Mouse (Mus musculus) embryonic facial prominence, embryonic 15.5 days (tissue): ENCODE data around the gene Arl4c. TPM values are rescaled to one million over a fixed set of nuclear protein-coding genes. Genes with fewer than 3 reads are reported as not detected.
"Not testable (repeated sequence)": the region's sequence is repeated elsewhere in the genome, so short reads cannot be mapped to it uniquely, and the experiment has no call there.

Experiments
- ATAC-seq: fragments of 200-750 bp; cut with Nextera tagmentation; 2 replicates; pipeline ENCODE4 v1.8.0; 2017; ENCODE audit warnings: low read depth, moderate TSS enrichment; ENCODE audit not compliant: insufficient number of reproducible peaks, low FRiP score, low TSS enrichment
- H3K27ac ChIP-seq: fragments of 300-500 bp; sonication (generic); replicated peaks from 2 replicates; pipeline ENCODE4 v1.5.1; 2015; ENCODE audit warnings: mild to moderate bottlenecking, inconsistent platforms
- H3K27me3 ChIP-seq: fragments of 300-500 bp; sonication (generic); 2 replicates; pipeline ENCODE4 v1.6.1; 2015; ENCODE audit warnings: inconsistent platforms
- H3K36me3 ChIP-seq: fragments of 300-500 bp; sonication (generic); 2 replicates; pipeline ENCODE4 v1.6.1; 2015; ENCODE audit warnings: mild to moderate bottlenecking, inconsistent platforms
- H3K4me1 ChIP-seq: fragments of 300-500 bp; sonication (generic); 2 replicates; pipeline ENCODE4 v1.6.1; 2015; ENCODE audit warnings: inconsistent platforms
- H3K4me2 ChIP-seq: fragments of 300-500 bp; sonication (generic); replicated peaks from 2 replicates; pipeline ENCODE4 v1.6.1; 2015; ENCODE audit warnings: mild to moderate bottlenecking, inconsistent platforms
- H3K4me3 ChIP-seq: fragments of 300-500 bp; sonication (generic); replicated peaks from 2 replicates; pipeline ENCODE4 v1.5.1; 2015; ENCODE audit warnings: mild to moderate bottlenecking, inconsistent platforms
- H3K9ac ChIP-seq: fragments of 300-500 bp; sonication (generic); 2 replicates; pipeline ENCODE4 v1.6.1; 2015; ENCODE audit warnings: inconsistent platforms
- H3K9me3 ChIP-seq: fragments of 300-500 bp; sonication (generic); replicated peaks from 2 replicates; pipeline ENCODE4 v1.6.1; 2016; ENCODE audit warnings: inconsistent platforms
- WGBS: fragments of 180-500 bp; shearing (Covaris S2); methylation state at CpG from one replicate; pipeline ENCODE4 v1.1.7; 2015; 5-methylcytosine and 5-hydroxymethylcytosine counted together
- polyA plus RNA-seq: library from polyadenylated mRNA; unstranded; fragments of >200 nt; fragmentation: Nextera tagmentation; extraction: Ambion mirVana; gene quantifications from 2 replicates; pipeline ENCODE4 v1.2.1, GENCODE M21; 2015

The Arl4c gene
- polyA plus RNA-seq, 1 experiment from 2014 or later = 11.2 TPM

GRCm38 (mm10) chr1:88641194-88641593 is 60.8 kb downstream of the Arl4c start:
- ATAC-seq = no peak
- Histone ChIP-seq H3K4me2 (no peak overlapping the region), H3K9ac (no peak overlapping the region), H3K27ac (no peak overlapping the region), H3K9me3 (no peaks in the 10 kb centered on the region), H3K27me3 (no peaks in the 10 kb centered on the region), H3K4me3 (no peak overlapping the region), H3K36me3 (no peaks in the 10 kb centered on the region), H3K4me1 (peaks cover 10% of the 10 kb centered on the region)
- 88% methylated on average over 3 of the region's 3 CpGs for WGBS

GRCm38 (mm10) chr1:88639432-88640281 is 62.4 kb downstream of the Arl4c start:
- H3K9ac ChIP-seq = no peak overlapping the region
- H3K9me3 ChIP-seq = no peaks in the 10 kb centered on the region
- no peaks in the 10 kb centered on the region for H3K27me3 ChIP-seq
- WGBS = 18% methylated on average over 10 of the region's 10 CpGs
- H3K27ac ChIP-seq = no peak overlapping the region
- H3K4me3 ChIP-seq = no peak overlapping the region
- H3K4me1 ChIP-seq = peaks cover 10% of the 10 kb centered on the region
- peak; percentile 15; the same call in 1 of the 2 replicates for ATAC-seq
- no peaks in the 10 kb centered on the region for H3K36me3 ChIP-seq
- no peak overlapping the region for H3K4me2 ChIP-seq

- Histone ChIP-seq H3K4me1 (peaks cover 10% of the 10 kb centered on the region), H3K36me3 (no peaks in the 10 kb centered on the region), H3K4me3 (no peak overlapping the region), H3K27ac (no peak overlapping the region), H3K4me2 (no peak overlapping the region), H3K9ac (no peak overlapping the region), H3K9me3 (no peaks in the 10 kb centered on the region), H3K27me3 (no peaks in the 10 kb centered on the region)
- WGBS = 48% methylated on average over 4 of the region's 4 CpGs
- ATAC-seq = no peak
These were observed 63.4 kb downstream of the Arl4c start for GRCm38 (mm10) chr1:88638622-88639021.

GRCm38 (mm10) chr1:88636579-88637161 is 65.4 kb downstream of the Arl4c start:
- WGBS = 81% methylated on average over 2 of the region's 2 CpGs
- not testable (repeated sequence) for H3K4me3 ChIP-seq, H3K27ac ChIP-seq, H3K36me3 ChIP-seq, H3K9me3 ChIP-seq, H3K4me2 ChIP-seq, H3K27me3 ChIP-seq, ATAC-seq, H3K9ac ChIP-seq
- peaks cover 10% of the 10 kb centered on the region for H3K4me1 ChIP-seq

- ATAC-seq = 0 out of 2 replicates have a peak, but pooled peaks have one; percentile 15
- H3K4me1 ChIP-seq = peaks cover 10% of the 10 kb centered on the region
- H3K4me2 ChIP-seq = no peak overlapping the region
- H3K27me3 ChIP-seq = no peaks in the 10 kb centered on the region
- H3K4me3 ChIP-seq = no peak overlapping the region
- no peak overlapping the region for H3K9ac ChIP-seq
- WGBS = 89% methylated on average over 12 of the region's 12 CpGs
- no peaks in the 10 kb centered on the region for H3K36me3 ChIP-seq
- H3K9me3 ChIP-seq = no peaks in the 10 kb centered on the region
- no peak overlapping the region for H3K27ac ChIP-seq
These were observed 66.4 kb downstream of the Arl4c start for GRCm38 (mm10) chr1:88635659-88636058.

- no peak for ATAC-seq
- no peaks in the 10 kb centered on the region for H3K4me1 ChIP-seq
These were observed 69.2 kb downstream of the Arl4c start for GRCm38 (mm10) chr1:88632851-88633250.

GRCm38 (mm10) chr1:88629966-88630488 is 72.0 kb downstream of the Arl4c start:
- H3K27me3 ChIP-seq = no peaks in the 10 kb centered on the region
- no peak overlapping the region for H3K27ac ChIP-seq
- no peak overlapping the region for H3K4me2 ChIP-seq
- H3K36me3 ChIP-seq = no peaks in the 10 kb centered on the region
- no peak overlapping the region for H3K9ac ChIP-seq
- peak; percentile 80; the same call in 1 of the 2 replicates for ATAC-seq
- H3K4me3 ChIP-seq = no peak overlapping the region
- 30% methylated on average over 2 of the region's 2 CpGs for whole genome bisulfite sequencing
- H3K4me1 ChIP-seq = no peaks in the 10 kb centered on the region
- H3K9me3 ChIP-seq = no peaks in the 10 kb centered on the region

More at GRCm38 (mm10) chr1:88632851-88633250, 69.2 kb downstream of the Arl4c start:
- H3K9ac ChIP-seq = no peak overlapping the region
- no peaks in the 10 kb centered on the region for H3K36me3 ChIP-seq
- no peaks in the 10 kb centered on the region for H3K9me3 ChIP-seq
- WGBS = 76% methylated on average over 6 of the region's 6 CpGs
- H3K27ac ChIP-seq = no peak overlapping the region
- no peak overlapping the region for H3K4me3 ChIP-seq
- H3K27me3 ChIP-seq = no peaks in the 10 kb centered on the region
- no peak overlapping the region for H3K4me2 ChIP-seq

- 61% methylated on average over 1 of the region's 1 CpGs for WGBS
- ATAC-seq = no peak
- H3K9me3 ChIP-seq = no peaks in the 10 kb centered on the region
These were observed 76.8 kb downstream of the Arl4c start for GRCm38 (mm10) chr1:88625190-88625589.

GRCm38 (mm10) chr1:88624376-88624775 is 77.6 kb downstream of the Arl4c start:
- Histone ChIP-seq H3K27me3 (no peaks in the 10 kb centered on the region), H3K4me3 (no peak overlapping the region), H3K4me1 (no peaks in the 10 kb centered on the region), H3K4me2 (no peak overlapping the region), H3K9ac (no peak overlapping the region), H3K36me3 (no peaks in the 10 kb centered on the region), H3K27ac (no peak overlapping the region), H3K9me3 (no peaks in the 10 kb centered on the region)
- no peak for ATAC-seq
- 85% methylated on average over 4 of the region's 4 CpGs for WGBS

More at GRCm38 (mm10) chr1:88625190-88625589, 76.8 kb downstream of the Arl4c start:
- no peak overlapping the region for H3K4me2 ChIP-seq
- no peaks in the 10 kb centered on the region for H3K27me3 ChIP-seq
- no peak overlapping the region for H3K27ac ChIP-seq
- no peak overlapping the region for H3K9ac ChIP-seq
- H3K4me1 ChIP-seq = no peaks in the 10 kb centered on the region
- H3K36me3 ChIP-seq = no peaks in the 10 kb centered on the region
- no peak overlapping the region for H3K4me3 ChIP-seq

GRCm38 (mm10) chr1:88623541-88624115 is 78.4 kb downstream of the Arl4c start:
- Histone ChIP-seq H3K4me3 (no peak overlapping the region), H3K4me2 (no peak overlapping the region), H3K9me3 (no peaks in the 10 kb centered on the region), H3K9ac (no peak overlapping the region), H3K27me3 (no peaks in the 10 kb centered on the region), H3K27ac (no peak overlapping the region), H3K4me1 (no peaks in the 10 kb centered on the region), H3K36me3 (no peaks in the 10 kb centered on the region)
- ATAC-seq = no peak
- 63% methylated on average over 8 of the region's 8 CpGs for WGBS
